Mouse (Mus musculus) small intestine, adult 2 months (tissue): ENCODE measurements around the gene Asl. TPM values are rescaled to one million over a fixed set of nuclear protein-coding genes. Genes with fewer than 3 reads are reported as not detected.

Source experiments
- H3K27ac ChIP-seq: fragments of 200-500 bp; 2 replicates; pipeline ENCODE4 v1.5.1; 2012; ENCODE audit warnings: low read depth, low read length, control low read depth, inconsistent platforms; ENCODE audit not compliant: insufficient read depth
- H3K27me3 ChIP-seq: fragments of 200-500 bp; 2 replicates; pipeline ENCODE4 v1.6.1; 2012; ENCODE audit warnings: mild to moderate bottlenecking, moderate library complexity, low read length, inconsistent platforms; ENCODE audit not compliant: control insufficient read depth, insufficient read depth
- H3K36me3 ChIP-seq: fragments of 200-500 bp; 2 replicates; pipeline ENCODE4 v1.6.1; 2012; ENCODE audit warnings: mild to moderate bottlenecking, low read length, control low read depth, inconsistent platforms; ENCODE audit not compliant: control insufficient read depth, insufficient read depth
- H3K4me1 ChIP-seq: fragments of 200-500 bp; 2 replicates; pipeline ENCODE4 v1.6.1; 2012; ENCODE audit warnings: low read length, inconsistent platforms, mixed read lengths; ENCODE audit not compliant: control insufficient read depth, insufficient read depth, insufficient read length
- H3K4me3 ChIP-seq: fragments of 200-500 bp; 2 replicates; pipeline ENCODE4 v1.5.1; 2012; ENCODE audit warnings: low read depth, mild to moderate bottlenecking, control low read depth, inconsistent platforms, low read length, moderate library complexity
- CTCF ChIP-seq: fragments of 200-500 bp; IDR thresholded peaks from 2 replicates; pipeline ENCODE4 v1.5.1; 2012; ENCODE audit warnings: low read depth, mild to moderate bottlenecking, control low read depth, inconsistent platforms, low read length, moderate library complexity, mixed read lengths; ENCODE audit not compliant: insufficient replicate concordance, insufficient read length; ENCODE audit errors: extremely low read depth
- POLR2A ChIP-seq: fragments of 200-500 bp; IDR thresholded peaks from 2 replicates; pipeline ENCODE4 v1.6.1; 2012; ENCODE audit warnings: low read depth, mild to moderate bottlenecking, control low read depth, inconsistent platforms, low read length, moderate library complexity
- WGBS: fragments of 180-500 bp; shearing (Covaris S2); methylation state at CpG from one replicate; pipeline ENCODE4 v1.1.7; 2018; 5-methylcytosine and 5-hydroxymethylcytosine counted together
- polyA plus RNA-seq: library from polyadenylated mRNA; depleted of rRNA; stranded (reverse); fragments of >200 nt; gene quantifications from 2 replicates; pipeline ENCODE4 v1.2.3, GENCODE M21; 2012; rRNA removed

Asl gene
- 35.9 and 54.6 TPM in 2 replicates for polyA plus RNA-seq

GRCm38 (mm10) chr5:130029142-130029897, at the start of gene Asl, which contains the start of gene Crcp:
Gene Asl, minus strand, starts transcription at chr5:130029247.
Gene Crcp, plus strand, starts transcription at chr5:130029290.
- TF ChIP-seq POLR2A (no peak; the same call in 1 of the 2 replicates), CTCF (no peak)
- H3K4me1 ChIP-seq, result no peaks in the 10 kb centered on the region; the same call in none of the 2 replicates
- 2% methylated on average over 51 of the region's 51 CpGs for WGBS

GRCm38 (mm10) chr5:130078834-130079156, 49.7 kb upstream of the Asl start:
- peak overlapping the region; percentile 79 for H3K4me3 ChIP-seq
- no peak for TF ChIP-seq CTCF
- no peak for TF ChIP-seq POLR2A
- WGBS, result 39% methylated on average over 6 of the region's 6 CpGs
- peaks cover 9% of the 10 kb centered on the region for H3K27me3 ChIP-seq
- peaks cover 5% of the 10 kb centered on the region; the same call in 1 of the 2 replicates for H3K4me1 ChIP-seq
- H3K36me3 ChIP-seq, result no peaks in the 10 kb centered on the region
- no peak overlapping the region for H3K27ac ChIP-seq

More at GRCm38 (mm10) chr5:130029142-130029897, at the start of gene Asl, which contains the start of gene Crcp:
- H3K4me3 ChIP-seq, result peak within 1 kb of the TSS; percentile 79
- H3K36me3 ChIP-seq, result no peaks in the 10 kb centered on the region
- H3K27ac ChIP-seq, result peak within 1 kb of the TSS; percentile 65
- H3K27me3 ChIP-seq, result no peaks in the 10 kb centered on the region

- Histone ChIP-seq H3K36me3 (no peaks in the 10 kb centered on the region), H3K27ac (no peak overlapping the region), H3K4me1 (peaks cover 5% of the 10 kb centered on the region; the same call in 1 of the 2 replicates), H3K27me3 (peaks cover 9% of the 10 kb centered on the region), H3K4me3 (no peak overlapping the region)
- 46% methylated on average over 9 of the region's 9 CpGs for WGBS
- TF ChIP-seq CTCF (no peak), POLR2A (no peak)
These were observed 49.2 kb upstream of the Asl start for GRCm38 (mm10) chr5:130078096-130078833.

GRCm38 (mm10) chr5:130076396-130076795, 47.3 kb upstream of the Asl start:
- WGBS, result 71% methylated on average over 6 of the region's 6 CpGs
- TF ChIP-seq CTCF, result no peak
- TF ChIP-seq POLR2A, result no peak
- Histone ChIP-seq H3K27ac (no peak overlapping the region), H3K36me3 (no peaks in the 10 kb centered on the region), H3K27me3 (peaks cover 9% of the 10 kb centered on the region), H3K4me3 (no peak overlapping the region), H3K4me1 (peaks cover 5% of the 10 kb centered on the region; the same call in 1 of the 2 replicates)

- TF ChIP-seq POLR2A, result no peak
- TF ChIP-seq CTCF, result no peak
- peaks cover 4% of the 10 kb centered on the region for H3K27me3 ChIP-seq
- no peak overlapping the region for H3K4me3 ChIP-seq
- H3K4me1 ChIP-seq, result no peaks in the 10 kb centered on the region
- no peaks in the 10 kb centered on the region for H3K36me3 ChIP-seq
- WGBS, result 41% methylated on average over 6 of the region's 6 CpGs
- H3K27ac ChIP-seq, result no peak overlapping the region
These were observed 45.4 kb upstream of the Asl start for GRCm38 (mm10) chr5:130074491-130074890.

GRCm38 (mm10) chr5:130073026-130073425, 44.0 kb upstream of the Asl start, which contains the start of gene Tpst1:
Gene Tpst1, plus strand, starts transcription at chr5:130073326.
- Histone ChIP-seq H3K27ac (no peak within 1 kb of the TSS), H3K4me1 (no peaks in the 10 kb centered on the region), H3K27me3 (no peaks in the 10 kb centered on the region), H3K36me3 (no peaks in the 10 kb centered on the region), H3K4me3 (no peak within 1 kb of the TSS)
- TF ChIP-seq POLR2A (no peak), CTCF (no peak)
- 89% methylated on average over 6 of the region's 6 CpGs for WGBS

GRCm38 (mm10) chr5:130067841-130068264, 38.8 kb upstream of the Asl start:
- WGBS, result 66% methylated on average over 3 of the region's 3 CpGs
- Histone ChIP-seq H3K27ac (no peak overlapping the region), H3K27me3 (no peaks in the 10 kb centered on the region), H3K36me3 (no peaks in the 10 kb centered on the region), H3K4me1 (no peaks in the 10 kb centered on the region), H3K4me3 (no peak overlapping the region)
- TF ChIP-seq POLR2A (no peak), CTCF (no peak)
